Mouse (Mus musculus) large intestine, adult 2 months (tissue): ENCODE measurements around the gene Nabp1. TPM values are rescaled to one million over a fixed set of nuclear protein-coding genes. Genes with fewer than 3 reads are reported as not detected.
"Not testable (repeated sequence)": the region's sequence is repeated elsewhere in the genome, so short reads cannot be mapped to it uniquely, and the experiment has no call there.

ENCODE experiments used
- DNase-seq: peaks from one replicate; pipeline ENCODE4 v3.0.0-alpha.2; 2012; ENCODE audit warnings: low read depth, low spot score
- WGBS: fragments of 180-500 bp; shearing (Covaris S2); methylation state at CpG from one replicate; pipeline ENCODE4 v1.1.7; 2018; 5-methylcytosine and 5-hydroxymethylcytosine counted together
- polyA plus RNA-seq: library from polyadenylated mRNA; depleted of rRNA; stranded (reverse); fragments of >200 nt; gene quantifications from 2 replicates; pipeline ENCODE4 v1.2.3, GENCODE M21; 2012; rRNA removed

Nabp1 gene
- polyA plus RNA-seq, 1 experiment = 3.2 TPM

- WGBS = 66% methylated on average over 8 of the region's 8 CpGs
- not testable (repeated sequence) for DNase-seq
These were observed 57.2 kb downstream of the Nabp1 start for GRCm38 (mm10) chr1:51421029-51421428.

- 63% methylated on average over 5 of the region's 5 CpGs for WGBS
- no peak for DNase-seq
These were observed 59.5 kb downstream of the Nabp1 start for GRCm38 (mm10) chr1:51418753-51419152.

Other genes starting within 250 kb of the Nabp1 start
- gene Cavin2, start 189.3 kb downstream of the Nabp1 start, polyA plus RNA-seq = 14.0 and 16.0 TPM in 2 replicates